Mouse (Mus musculus) liver, embryonic 14.5 days (tissue): ENCODE data around the gene Sec61a2.

Experiments
- CTCF ChIP-seq: IDR thresholded peaks from 2 replicates; pipeline ENCODE4 v1.5.1; 2016; ENCODE audit warnings: antibody characterized with exemption, low read depth, control low read depth
- EP300 ChIP-seq: IDR thresholded peaks from 2 replicates; pipeline ENCODE4 v1.6.1; 2016; ENCODE audit warnings: antibody characterized with exemption, low read depth

DNA sequence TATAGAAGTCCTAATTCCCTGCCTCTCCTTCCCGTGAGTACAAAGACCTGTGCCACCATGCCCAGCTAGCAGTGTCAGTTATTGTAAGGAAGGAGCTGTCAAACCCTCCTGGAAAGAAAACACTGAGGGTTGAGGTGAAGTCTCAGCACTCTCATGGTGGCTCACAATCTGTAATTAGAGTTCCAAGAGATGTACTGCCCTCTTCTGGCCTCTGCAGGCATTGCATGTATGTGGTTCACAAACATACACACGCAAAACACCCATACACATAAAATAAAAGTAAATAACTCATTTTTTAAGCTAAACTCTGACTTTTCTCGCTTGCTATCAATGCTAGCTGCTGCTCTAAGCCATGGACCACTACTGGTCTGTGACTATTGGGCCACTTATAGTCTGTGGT, 11.4 kb upstream of the Sec61a2 start:
- TF ChIP-seq CTCF: peak; percentile 86
- TF ChIP-seq EP300: no peak
